Mouse (Mus musculus): ENCODE results near the gene Slc44a5.

Slc44a5 gene

DNA sequence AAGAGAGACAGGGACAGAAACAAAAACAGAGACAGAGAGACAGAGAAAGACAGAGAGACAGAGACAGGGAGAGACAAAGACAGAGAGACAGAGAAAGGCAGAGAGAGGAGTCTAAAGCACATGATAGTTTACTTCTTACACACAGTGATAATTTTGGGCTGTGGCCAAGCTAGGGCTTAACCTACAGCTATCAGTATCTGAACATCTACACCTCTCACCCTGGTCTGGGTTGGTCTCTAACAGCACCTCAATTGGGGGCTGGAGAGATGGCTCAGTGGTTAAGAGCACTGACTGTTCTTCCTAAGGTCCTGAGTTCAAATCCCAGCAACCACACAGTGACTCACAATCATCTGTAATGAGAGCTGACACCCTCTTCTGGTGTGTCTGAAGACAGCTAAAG is 325.3 kb downstream of the Slc44a5 start:
- DNase-seq (ENCODE audit: low spot score in 2 of 2) = no peak

DNA sequence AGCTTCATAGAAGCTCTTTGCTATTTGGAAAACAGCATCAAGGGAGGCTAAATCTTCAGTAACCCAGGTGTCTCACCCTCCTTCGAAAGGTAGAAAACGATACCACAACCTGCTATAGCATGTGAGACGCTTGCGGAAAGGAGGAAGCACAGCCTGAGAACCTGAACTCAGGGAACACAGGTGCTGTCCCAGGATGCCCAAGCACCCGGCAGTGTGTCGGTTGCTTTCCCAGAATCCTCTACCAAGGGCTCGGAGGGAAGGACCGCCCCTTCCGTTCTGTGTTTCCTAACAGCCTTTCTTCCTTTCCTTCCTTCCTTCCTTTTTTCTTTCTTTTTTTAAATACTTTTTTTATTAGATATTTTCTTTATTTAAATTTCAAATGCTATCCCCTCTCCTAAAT is 326.8 kb downstream of the Slc44a5 start:
- DNase-seq (ENCODE audit: low spot score in 2 of 2) = no peak

DNA sequence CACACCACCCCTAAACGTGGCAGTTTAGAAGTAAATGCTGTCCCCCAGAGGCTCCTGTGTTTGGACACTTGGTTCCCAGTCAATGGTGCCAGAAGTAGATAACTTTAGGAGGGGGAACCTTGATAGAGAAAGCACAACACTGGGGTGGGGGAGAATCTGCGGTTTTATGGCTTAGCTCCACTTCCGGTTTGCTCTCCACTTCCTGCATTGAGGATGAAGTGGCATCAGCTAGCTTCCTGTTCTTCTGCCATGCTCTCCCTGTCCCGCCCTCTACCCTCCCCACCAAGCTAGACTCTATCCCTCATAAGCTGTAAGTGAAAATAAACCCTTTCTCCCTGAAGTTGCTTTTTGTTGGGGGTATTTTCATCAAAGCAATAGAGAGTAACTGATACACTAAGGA is 327.9 kb downstream of the Slc44a5 start:
- DNase-seq (ENCODE audit: low spot score in 2 of 2) = no peak

DNA sequence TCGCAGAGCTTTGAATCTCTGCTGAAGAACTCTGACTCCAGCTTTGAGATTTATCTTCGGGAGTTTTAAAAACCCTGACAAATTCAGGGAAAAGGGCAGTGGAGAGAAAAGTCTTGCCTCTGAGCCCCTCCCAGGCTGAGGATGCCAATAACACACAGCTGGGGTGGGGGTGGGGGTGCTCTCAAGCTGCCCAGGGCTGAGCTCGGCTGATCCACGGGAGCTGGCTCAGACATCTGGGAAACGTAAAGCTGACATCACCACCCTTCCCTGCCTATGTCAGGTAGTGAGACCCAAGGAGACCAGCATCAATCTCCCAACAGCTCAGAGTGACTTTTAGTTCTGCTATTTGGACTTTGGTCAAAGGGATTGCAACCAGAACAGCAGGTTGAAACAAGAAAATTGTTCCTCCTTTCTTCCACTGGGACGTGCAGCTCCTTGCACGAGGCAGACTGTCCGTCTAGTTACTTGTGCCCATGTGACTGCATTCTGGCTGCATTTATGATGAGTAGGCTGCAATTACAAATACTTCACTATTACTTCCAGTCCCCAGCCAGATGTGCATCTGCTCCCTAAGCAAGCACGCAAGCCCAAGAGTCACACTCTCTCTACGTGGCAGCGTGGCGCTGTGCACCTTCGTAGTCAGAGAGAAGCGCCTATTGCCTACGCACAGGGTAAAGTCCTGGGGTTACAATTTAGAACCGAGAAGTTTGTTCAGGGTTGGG is 332.1 kb downstream of the Slc44a5 start:
- no peak for DNase-seq (ENCODE audit: low spot score in 2 of 2)

DNA sequence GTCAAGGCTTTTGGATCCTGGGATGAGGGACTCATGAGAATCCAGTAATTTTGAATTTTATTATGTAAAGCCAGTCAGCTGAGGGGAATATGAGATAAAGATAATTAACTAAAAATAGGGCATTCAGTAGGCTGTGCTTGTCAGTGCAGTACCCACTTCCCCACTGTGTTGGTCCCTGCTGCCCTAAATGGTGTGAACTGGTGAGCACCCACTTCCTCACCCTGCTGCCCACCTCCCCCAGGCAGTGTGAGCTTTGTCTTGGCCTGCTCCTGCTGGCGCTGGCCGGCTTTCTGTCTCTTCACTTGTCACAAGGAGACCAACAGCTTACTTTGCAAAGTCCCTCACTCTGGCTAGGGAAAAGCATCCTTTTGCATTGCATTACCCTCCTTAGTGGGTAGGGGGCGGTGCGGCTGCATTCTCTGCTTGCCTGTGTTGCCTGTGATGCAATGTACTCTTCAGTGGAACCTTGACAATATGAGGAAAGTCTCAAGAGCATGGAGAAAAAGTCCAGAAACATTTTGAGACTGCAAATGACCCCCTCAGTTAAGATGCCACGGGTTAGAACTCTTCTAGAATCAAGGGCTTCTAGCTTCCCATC is 344.5 kb downstream of the Slc44a5 start:
- DNase-seq (ENCODE audit: low spot score in 2 of 2) = no peak

Measured in cerebellum, postnatal 4 days (tissue).